Mouse (Mus musculus): ENCODE measurements at regions not wholly inside any gene's neighbourhood (a gene's known extent, or its start where the extent isn't known, plus 50 kb on each side); places are given as distances from the start of the nearest gene placed in this dataset.
A peak's percentile ranks its signal among the peaks of the same experiment; 100 is the strongest.

GRCm38 (mm10) chr10:66782025-66782424 is 313.9 kb upstream of the Jmjd1c start:
- 83% methylated on average over 5 of the region's 5 CpGs for WGBS
- Histone ChIP-seq H3K4me1 (ENCODE audit: control insufficient read depth, insufficient read depth, low read length) (no peaks in the 10 kb centered on the region), H3K27ac (ENCODE audit: control insufficient read depth, insufficient read depth, low read depth, low read length, poor library complexity) (no peak overlapping the region), H3K4me3 (replicated peaks; ENCODE audit: control insufficient read depth, low read depth, low read length) (no peak overlapping the region)
- TF ChIP-seq POLR2A (IDR thresholded peaks at IDR 0.05; ENCODE audit: borderline replicate concordance, control insufficient read depth, low read depth, low read length) (no peak), CTCF (IDR thresholded peaks at IDR 0.05; ENCODE audit: control insufficient read depth, insufficient read depth, low read length) (no peak)

DNA sequence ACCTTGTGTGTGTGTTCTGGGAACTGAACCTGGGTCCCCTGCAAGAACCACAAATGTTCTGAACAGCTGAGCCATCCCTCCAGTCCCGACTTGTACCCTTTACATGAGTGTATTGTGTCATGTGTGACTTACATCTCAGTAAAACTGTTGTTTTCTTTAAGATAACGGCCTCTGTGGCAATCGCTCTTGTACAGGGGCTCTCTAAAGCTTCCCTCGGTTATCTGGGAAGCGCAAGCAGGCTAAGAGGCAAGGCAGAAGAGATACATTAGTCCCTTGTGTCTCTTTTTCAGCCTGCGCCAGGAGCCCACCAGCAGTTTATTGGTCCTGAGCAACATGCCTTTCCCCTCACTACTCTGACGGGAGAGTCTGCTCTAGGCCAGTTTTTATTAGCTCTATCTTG is 308.1 kb upstream of the Jmjd1c start:
- WGBS, result 85% methylated on average over 7 of the region's 7 CpGs
- no peaks in the 10 kb centered on the region for H3K4me1 ChIP-seq (ENCODE audit: control insufficient read depth, insufficient read depth, low read length)
- H3K27ac ChIP-seq (ENCODE audit: control insufficient read depth, insufficient read depth, low read depth, low read length, poor library complexity), result no peak overlapping the region
- H3K4me3 ChIP-seq (replicated peaks; ENCODE audit: control insufficient read depth, low read depth, low read length), result no peak overlapping the region
- no peak for TF ChIP-seq CTCF (IDR thresholded peaks at IDR 0.05; ENCODE audit: control insufficient read depth, insufficient read depth, low read length)
- no peak for TF ChIP-seq POLR2A (IDR thresholded peaks at IDR 0.05; ENCODE audit: borderline replicate concordance, control insufficient read depth, low read depth, low read length)

- TF ChIP-seq CTCF (IDR thresholded peaks at IDR 0.05; ENCODE audit: control insufficient read depth, insufficient read depth, low read length) (no peak), POLR2A (IDR thresholded peaks at IDR 0.05; ENCODE audit: borderline replicate concordance, control insufficient read depth, low read depth, low read length) (no peak)
- 87% methylated on average over 9 of the region's 9 CpGs for WGBS
- Histone ChIP-seq H3K4me3 (replicated peaks; ENCODE audit: control insufficient read depth, low read depth, low read length) (no peak overlapping the region), H3K4me1 (ENCODE audit: control insufficient read depth, insufficient read depth, low read length) (no peaks in the 10 kb centered on the region), H3K27ac (ENCODE audit: control insufficient read depth, insufficient read depth, low read depth, low read length, poor library complexity) (no peak overlapping the region)
Measured at GRCm38 (mm10) chr10:66796296-66796695, 299.6 kb upstream of the Jmjd1c start.

- TF ChIP-seq CTCF (IDR thresholded peaks at IDR 0.05; ENCODE audit: control insufficient read depth, insufficient read depth, low read length) (no peak), POLR2A (IDR thresholded peaks at IDR 0.05; ENCODE audit: borderline replicate concordance, control insufficient read depth, low read depth, low read length) (no peak)
- Histone ChIP-seq H3K4me3 (replicated peaks; ENCODE audit: control insufficient read depth, low read depth, low read length) (no peak overlapping the region), H3K4me1 (ENCODE audit: control insufficient read depth, insufficient read depth, low read length) (no peaks in the 10 kb centered on the region), H3K27ac (ENCODE audit: control insufficient read depth, insufficient read depth, low read depth, low read length, poor library complexity) (no peak overlapping the region)
- WGBS, result 64% methylated on average over 1 of the region's 1 CpGs
Measured at GRCm38 (mm10) chr10:66802691-66803090, 293.2 kb upstream of the Jmjd1c start.

- 45% methylated on average over 16 of the region's 16 CpGs for WGBS
- Histone ChIP-seq H3K4me1 (ENCODE audit: control insufficient read depth, insufficient read depth, low read length) (no peaks in the 10 kb centered on the region), H3K27ac (ENCODE audit: control insufficient read depth, insufficient read depth, low read depth, low read length, poor library complexity) (no peak overlapping the region), H3K4me3 (replicated peaks; ENCODE audit: control insufficient read depth, low read depth, low read length) (no peak overlapping the region)
- TF ChIP-seq CTCF (IDR thresholded peaks at IDR 0.05; ENCODE audit: control insufficient read depth, insufficient read depth, low read length) (peak; percentile 78), POLR2A (IDR thresholded peaks at IDR 0.05; ENCODE audit: borderline replicate concordance, control insufficient read depth, low read depth, low read length) (no peak)
Measured at GRCm38 (mm10) chr10:66807261-66807968, 288.5 kb upstream of the Jmjd1c start.

DNA sequence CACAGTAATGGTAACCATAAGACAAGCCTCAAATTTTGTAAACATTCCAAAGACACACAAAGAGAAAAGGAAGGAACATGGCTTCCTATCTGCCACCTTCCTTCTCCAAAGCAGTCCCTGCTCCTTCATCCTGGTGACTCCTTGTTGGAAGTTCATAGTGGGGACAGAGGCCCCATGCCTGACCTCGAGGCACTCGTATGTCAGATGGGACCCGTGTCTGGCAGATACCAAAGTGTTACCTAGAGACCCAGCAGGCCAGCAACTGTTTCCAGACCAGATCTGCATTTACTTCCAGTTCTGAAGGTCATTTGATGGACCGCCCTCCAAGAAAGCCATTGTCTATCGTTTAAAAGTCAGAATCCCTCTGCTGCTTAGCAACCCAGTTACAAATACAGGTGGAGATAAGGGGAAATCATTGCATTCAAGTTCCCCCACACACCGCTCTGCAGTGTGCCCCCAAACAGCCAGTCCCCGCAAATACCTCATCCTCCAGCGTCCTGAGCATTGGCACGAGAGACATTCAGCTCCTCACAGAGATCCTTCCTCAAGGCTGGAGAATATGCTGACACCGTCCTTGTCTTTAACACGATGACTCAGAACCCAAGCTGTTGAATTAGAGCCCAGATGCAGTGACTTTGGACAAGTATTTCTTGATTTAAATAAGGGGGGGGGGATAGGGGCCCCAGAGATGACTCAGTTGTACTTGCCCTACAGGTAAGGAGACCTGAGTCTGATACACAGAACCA is 283.2 kb upstream of the Jmjd1c start:
- Histone ChIP-seq H3K4me1 (ENCODE audit: control insufficient read depth, insufficient read depth, low read length) (no peaks in the 10 kb centered on the region), H3K27ac (ENCODE audit: control insufficient read depth, insufficient read depth, low read depth, low read length, poor library complexity) (no peak overlapping the region), H3K4me3 (replicated peaks; ENCODE audit: control insufficient read depth, low read depth, low read length) (no peak overlapping the region)
- TF ChIP-seq CTCF (IDR thresholded peaks at IDR 0.05; ENCODE audit: control insufficient read depth, insufficient read depth, low read length) (no peak), POLR2A (IDR thresholded peaks at IDR 0.05; ENCODE audit: borderline replicate concordance, control insufficient read depth, low read depth, low read length) (no peak)
- WGBS, result 82% methylated on average over 11 of the region's 11 CpGs

DNA sequence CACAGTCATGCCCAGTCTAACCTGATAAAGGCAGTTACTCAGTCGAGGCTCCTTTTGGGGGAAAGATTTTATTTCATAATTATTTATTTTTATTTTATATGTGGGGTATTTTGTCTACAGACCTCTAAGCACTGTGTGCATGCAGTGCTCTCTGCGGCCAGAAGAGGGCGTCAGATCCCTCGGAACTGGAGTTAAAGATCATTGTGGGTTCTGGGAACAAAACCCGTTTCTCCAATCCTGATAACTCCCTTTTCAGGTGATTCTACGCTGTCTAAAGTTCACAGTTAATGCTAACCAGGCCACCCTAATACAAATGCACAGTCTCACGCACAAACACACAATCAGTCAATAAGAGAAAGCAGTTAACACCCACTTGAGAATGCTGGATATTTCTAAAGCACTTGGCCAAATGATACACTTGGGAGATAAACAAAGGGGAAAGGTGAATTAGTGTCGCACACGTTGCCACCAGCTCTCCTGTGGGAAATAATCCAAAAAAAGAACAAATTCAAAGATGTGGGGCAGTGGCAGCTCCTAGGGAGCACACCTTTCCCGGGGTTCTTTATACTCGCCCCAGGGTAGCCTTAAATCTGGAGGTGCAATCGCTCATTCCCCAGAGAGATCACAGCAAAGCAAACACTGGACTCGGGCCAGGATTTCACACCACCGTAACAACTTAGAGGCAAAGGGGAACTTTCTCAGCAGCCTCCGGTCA is 281.9 kb upstream of the Jmjd1c start:
- no peak overlapping the region for H3K4me3 ChIP-seq (replicated peaks; ENCODE audit: control insufficient read depth, low read depth, low read length)
- no peak for TF ChIP-seq CTCF (IDR thresholded peaks at IDR 0.05; ENCODE audit: control insufficient read depth, insufficient read depth, low read length)
- TF ChIP-seq POLR2A (IDR thresholded peaks at IDR 0.05; ENCODE audit: borderline replicate concordance, control insufficient read depth, low read depth, low read length), result no peak
- no peak overlapping the region for H3K27ac ChIP-seq (ENCODE audit: control insufficient read depth, insufficient read depth, low read depth, low read length, poor library complexity)
- 16% methylated on average over 15 of the region's 15 CpGs for WGBS
- H3K4me1 ChIP-seq (ENCODE audit: control insufficient read depth, insufficient read depth, low read length), result no peaks in the 10 kb centered on the region

DNA sequence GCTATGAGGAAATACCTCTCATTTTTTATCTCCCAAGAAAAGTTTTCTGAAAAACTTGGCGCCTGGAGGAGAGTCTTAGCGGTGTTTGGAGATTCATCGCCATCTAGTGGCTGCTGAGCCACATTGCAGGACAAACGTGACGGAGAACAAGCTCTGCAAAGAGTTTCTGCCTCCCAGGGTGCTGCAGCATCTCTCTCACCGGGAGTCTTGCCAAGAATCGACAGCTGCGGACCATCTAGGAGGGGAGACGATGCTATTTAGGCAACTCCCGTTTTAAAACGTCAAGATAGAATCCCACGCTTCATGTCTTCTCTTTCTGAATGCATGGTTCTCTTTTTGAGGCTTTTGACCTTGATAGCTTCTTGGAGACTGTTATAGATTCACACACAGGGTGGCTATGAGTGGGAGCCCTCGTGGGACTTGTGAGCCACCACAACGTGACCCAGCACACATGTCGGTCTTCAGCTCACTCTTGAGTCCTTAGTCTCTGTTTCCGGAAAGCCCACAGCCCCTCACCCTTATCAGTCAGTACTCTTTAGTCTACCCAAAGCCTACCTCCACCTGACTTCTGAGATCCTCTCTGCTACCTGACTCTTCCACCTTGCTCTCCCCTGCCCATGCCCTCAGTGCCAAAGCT is 281.2 kb upstream of the Jmjd1c start:
- Histone ChIP-seq H3K4me3 (replicated peaks; ENCODE audit: control insufficient read depth, low read depth, low read length) (no peak overlapping the region), H3K4me1 (ENCODE audit: control insufficient read depth, insufficient read depth, low read length) (no peaks in the 10 kb centered on the region), H3K27ac (ENCODE audit: control insufficient read depth, insufficient read depth, low read depth, low read length, poor library complexity) (no peak overlapping the region)
- TF ChIP-seq POLR2A (IDR thresholded peaks at IDR 0.05; ENCODE audit: borderline replicate concordance, control insufficient read depth, low read depth, low read length) (no peak), CTCF (IDR thresholded peaks at IDR 0.05; ENCODE audit: control insufficient read depth, insufficient read depth, low read length) (peak; percentile 74)
- 16% methylated on average over 16 of the region's 16 CpGs for WGBS

All from bone marrow, adult 2 months (tissue).